Mouse (Mus musculus) kidney, embryonic 14.5 days (tissue): ENCODE measurements around the gene Cacng1. TPM values are rescaled to one million over a fixed set of nuclear protein-coding genes. Genes with fewer than 3 reads are reported as not detected.
A peak's percentile ranks its signal among the peaks of the same experiment; 100 is the strongest.

Experiments
- ATAC-seq: fragments of 200-750 bp; cut with Nextera tagmentation; 2 replicates; pipeline ENCODE4 v1.8.0; 2017; ENCODE audit warnings: moderate number of reproducible peaks, mild to moderate bottlenecking, moderate TSS enrichment, moderate library complexity; ENCODE audit not compliant: low FRiP score, low TSS enrichment
- H3K27ac ChIP-seq: fragments of 300-500 bp; sonication (generic); 2 replicates; pipeline ENCODE4 v1.5.1; 2014; ENCODE audit warnings: low read depth, mild to moderate bottlenecking, low read length, moderate library complexity, mixed read lengths
- H3K27me3 ChIP-seq: fragments of 300-500 bp; sonication (generic); 2 replicates; pipeline ENCODE4 v1.6.1; 2014; ENCODE audit warnings: mild to moderate bottlenecking, low read length; ENCODE audit not compliant: control insufficient read depth, insufficient read depth
- H3K36me3 ChIP-seq: fragments of 300-500 bp; sonication (generic); 2 replicates; pipeline ENCODE4 v1.6.1; 2014; ENCODE audit warnings: low read length, mixed read lengths; ENCODE audit not compliant: control insufficient read depth, insufficient read depth
- H3K4me1 ChIP-seq: fragments of 300-500 bp; sonication (generic); 2 replicates; pipeline ENCODE4 v1.6.1; 2014; ENCODE audit warnings: low read length, mixed read lengths; ENCODE audit not compliant: control insufficient read depth, insufficient read depth
- H3K4me2 ChIP-seq: fragments of 300-500 bp; sonication (generic); replicated peaks from 2 replicates; pipeline ENCODE4 v1.6.1; 2014; ENCODE audit warnings: low read depth, mild to moderate bottlenecking, low read length
- H3K4me3 ChIP-seq: fragments of 300-500 bp; sonication (generic); 2 replicates; pipeline ENCODE4 v1.5.1; 2014; ENCODE audit warnings: mild to moderate bottlenecking, low read length
- H3K9ac ChIP-seq: fragments of 300-500 bp; sonication (generic); 2 replicates; pipeline ENCODE4 v1.6.1; 2014; ENCODE audit warnings: low read depth, mild to moderate bottlenecking, low read length, moderate library complexity
- H3K9me3 ChIP-seq: fragments of 300-500 bp; sonication (generic); 2 replicates; pipeline ENCODE4 v1.6.1; 2016; ENCODE audit warnings: low read length; ENCODE audit not compliant: control insufficient read depth
- WGBS: fragments of 180-500 bp; shearing (Covaris S2); extraction: QIAGEN DNeasy Blood & Tissue Kit; methylation state at CpG from one replicate; pipeline ENCODE4 v1.1.7; 2014; 5-methylcytosine and 5-hydroxymethylcytosine counted together
- polyA plus RNA-seq: library from polyadenylated mRNA; unstranded; fragments of >200 nt; fragmentation: Nextera tagmentation; extraction: Ambion mirVana; gene quantifications from 2 replicates; pipeline ENCODE4 v1.2.1, GENCODE M21; 2014

The Cacng1 gene
- polyA plus RNA-seq, 1 experiment from 2014 or later, result not detected

DNA sequence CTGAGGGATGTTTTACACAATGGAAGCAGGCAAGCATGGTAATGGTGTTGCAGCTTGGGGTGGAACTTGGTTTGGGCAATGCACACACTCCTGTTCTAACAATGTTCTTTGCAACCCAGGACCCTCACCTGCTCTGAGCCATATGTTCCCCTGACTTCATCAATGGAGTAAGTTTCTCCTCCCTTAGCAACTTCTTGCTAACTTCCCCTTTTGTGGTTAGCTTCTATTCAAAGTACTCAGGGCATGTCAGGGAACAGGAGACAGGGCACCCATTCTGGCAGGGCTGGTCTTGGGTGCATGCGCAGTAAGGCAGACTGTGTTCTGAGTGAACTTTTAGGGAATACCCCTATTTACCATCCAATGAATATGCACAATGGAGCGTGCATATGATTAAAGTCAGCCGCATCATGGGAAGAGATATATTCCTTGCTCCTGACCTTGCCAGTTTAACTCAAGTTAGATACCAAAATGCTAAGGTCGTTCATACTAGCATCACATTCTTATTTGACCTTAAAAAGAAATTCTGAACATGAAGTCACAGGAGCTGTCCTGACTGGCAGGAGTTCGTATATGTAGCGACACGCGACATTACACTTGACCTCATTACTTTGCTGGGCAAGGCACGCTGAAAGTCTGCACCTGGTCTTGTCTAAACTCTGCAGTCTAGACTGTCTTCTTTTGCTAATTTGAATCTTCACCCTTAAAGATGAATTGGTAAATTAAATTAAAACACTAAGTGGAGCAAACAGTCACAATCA is 4.1 kb upstream of the Cacng1 start:
- Histone ChIP-seq H3K4me3 (no peak overlapping the region), H3K9ac (no peak overlapping the region), H3K9me3 (no peaks in the 10 kb centered on the region; the same call in 1 of the 2 replicates), H3K27ac (no peak overlapping the region), H3K27me3 (no peaks in the 10 kb centered on the region), H3K4me2 (no peak overlapping the region), H3K4me1 (peaks cover 5% of the 10 kb centered on the region; the same call in 1 of the 2 replicates), H3K36me3 (no peaks in the 10 kb centered on the region)
- ATAC-seq, result no peak
- 68% methylated on average over 9 of the region's 9 CpGs for WGBS

DNA sequence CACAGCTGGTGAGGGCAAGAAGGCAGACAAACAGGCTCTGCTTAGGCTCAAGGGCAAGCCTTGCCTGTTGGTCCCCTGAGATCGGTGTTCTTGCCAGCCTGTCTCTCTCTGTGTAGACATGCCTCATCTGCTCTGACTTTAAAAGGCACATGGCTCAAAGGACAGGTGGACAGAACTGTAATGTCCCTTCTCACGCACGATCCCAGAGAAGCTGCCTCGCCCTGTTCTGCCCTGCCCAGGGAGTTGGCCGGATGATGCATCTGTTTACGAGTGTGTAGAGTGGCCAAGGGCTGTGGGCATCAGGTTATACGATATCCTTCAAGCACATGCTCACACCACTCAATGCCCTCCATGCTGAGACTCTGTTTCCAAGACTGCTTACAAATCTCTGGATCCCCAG is 2.0 kb downstream of the Cacng1 start:
- Histone ChIP-seq H3K36me3 (no peaks in the 10 kb centered on the region), H3K4me2 (no peak overlapping the region), H3K4me3 (no peak overlapping the region), H3K9me3 (no peaks in the 10 kb centered on the region; the same call in 1 of the 2 replicates), H3K27ac (no peak overlapping the region), H3K4me1 (peaks cover 9% of the 10 kb centered on the region), H3K27me3 (no peaks in the 10 kb centered on the region), H3K9ac (no peak overlapping the region)
- ATAC-seq, result no peak; the same call in 1 of the 2 replicates
- WGBS, result 51% methylated on average over 7 of the region's 7 CpGs

DNA sequence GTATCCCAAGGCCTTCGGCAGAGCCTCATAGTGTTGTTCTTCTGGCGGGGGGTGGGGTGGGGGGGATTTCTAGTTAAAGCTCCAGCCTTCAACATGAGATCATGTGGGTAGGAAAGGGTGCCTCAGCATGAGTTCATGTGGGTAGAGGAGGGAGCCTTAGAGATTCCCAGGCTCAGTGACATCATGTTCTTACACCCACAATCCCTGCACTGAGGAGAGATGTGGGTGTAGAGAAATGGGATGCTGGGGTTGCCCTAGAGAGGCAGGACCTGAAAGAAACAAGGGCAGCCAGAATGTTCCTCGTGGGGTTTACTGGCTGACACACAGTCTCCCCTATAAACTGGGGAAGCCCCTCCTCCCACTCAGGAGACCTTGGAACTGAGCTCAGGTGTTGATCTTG is 5.9 kb downstream of the Cacng1 start:
- no peaks in the 10 kb centered on the region for H3K36me3 ChIP-seq
- no peak overlapping the region for H3K4me3 ChIP-seq
- no peak overlapping the region for H3K27ac ChIP-seq
- H3K9ac ChIP-seq, result no peak overlapping the region
- H3K4me1 ChIP-seq, result peaks cover 6% of the 10 kb centered on the region; the same call in 1 of the 2 replicates
- H3K9me3 ChIP-seq, result no peaks in the 10 kb centered on the region
- 55% methylated on average over 3 of the region's 3 CpGs for WGBS
- no peak for ATAC-seq
- H3K4me2 ChIP-seq, result no peak overlapping the region
- H3K27me3 ChIP-seq, result no peaks in the 10 kb centered on the region

DNA sequence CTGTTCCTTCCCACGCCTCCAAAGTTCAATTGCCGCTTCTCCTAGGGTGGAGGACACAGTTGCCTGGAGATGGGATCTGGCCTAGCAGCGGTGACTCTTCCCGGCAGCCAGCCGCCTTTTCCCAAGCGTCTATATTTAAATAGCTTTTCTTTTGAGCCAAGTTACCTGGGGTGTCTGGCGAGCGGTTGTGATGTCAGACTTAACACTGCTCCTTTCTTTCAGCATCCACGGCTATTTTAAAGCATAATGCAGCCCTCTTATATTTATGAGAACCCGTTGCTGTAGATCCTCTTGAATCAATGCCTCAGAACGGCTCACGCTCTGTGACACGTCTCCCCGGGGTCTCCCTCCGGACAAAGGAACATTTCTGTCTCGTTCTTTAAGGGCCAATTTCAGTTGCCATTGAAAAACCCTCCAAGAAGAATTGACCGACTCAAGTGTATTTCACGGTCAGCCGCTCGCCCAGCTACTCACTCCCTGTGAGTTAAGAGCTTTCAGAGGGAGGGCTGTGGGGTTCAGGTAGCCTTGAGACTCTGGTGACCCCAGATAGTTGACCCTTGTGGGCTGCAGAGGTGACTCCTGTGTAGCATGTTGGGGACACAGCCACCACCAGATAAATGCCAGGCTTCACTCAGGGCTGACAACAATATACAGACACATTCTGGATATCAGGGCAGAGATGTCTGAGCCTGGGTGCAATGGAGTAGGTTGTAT is 8.3 kb downstream of the Cacng1 start:
- Histone ChIP-seq H3K4me2 (no peak overlapping the region), H3K4me3 (no peak overlapping the region), H3K36me3 (no peaks in the 10 kb centered on the region), H3K9ac (no peak overlapping the region), H3K27ac (no peak overlapping the region), H3K9me3 (no peaks in the 10 kb centered on the region), H3K27me3 (no peaks in the 10 kb centered on the region), H3K4me1 (peaks cover 14% of the 10 kb centered on the region)
- no peak for ATAC-seq
- WGBS, result 55% methylated on average over 20 of the region's 20 CpGs

DNA sequence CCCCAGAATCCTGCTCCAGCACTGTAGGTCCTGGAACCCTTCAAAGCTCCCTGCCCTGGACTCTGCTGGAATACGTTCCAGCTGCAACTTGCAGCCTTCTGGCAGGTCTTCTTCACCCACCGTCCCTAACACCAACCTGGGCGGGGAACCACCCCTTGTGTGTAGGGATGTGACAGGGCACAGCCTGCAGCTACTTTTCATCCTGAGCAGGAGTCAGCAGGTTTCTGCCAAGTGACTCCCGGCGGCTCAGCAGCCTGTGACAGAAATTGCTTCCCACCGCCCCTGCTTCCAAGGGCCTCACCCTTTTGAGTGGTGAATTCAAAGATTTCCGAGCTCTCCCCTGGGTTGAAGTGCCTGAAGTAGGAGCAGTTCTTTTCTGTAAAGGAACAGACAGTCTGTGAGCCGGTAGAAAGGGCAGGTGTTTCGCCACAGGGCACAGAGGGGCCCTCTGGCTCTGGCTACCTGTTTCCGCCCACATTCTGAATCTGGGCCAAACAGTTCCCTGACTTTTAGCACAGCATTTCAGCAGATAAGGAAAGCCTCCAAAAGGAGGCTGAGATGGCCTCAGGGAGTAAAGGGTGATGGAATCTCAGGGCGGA is 10.7 kb downstream of the Cacng1 start:
- peak; percentile 30; the same call in 1 of the 2 replicates for ATAC-seq
- H3K27ac ChIP-seq, result peak overlapping the region; percentile 18; the same call in 1 of the 2 replicates
- WGBS, result 43% methylated on average over 11 of the region's 11 CpGs

DNA sequence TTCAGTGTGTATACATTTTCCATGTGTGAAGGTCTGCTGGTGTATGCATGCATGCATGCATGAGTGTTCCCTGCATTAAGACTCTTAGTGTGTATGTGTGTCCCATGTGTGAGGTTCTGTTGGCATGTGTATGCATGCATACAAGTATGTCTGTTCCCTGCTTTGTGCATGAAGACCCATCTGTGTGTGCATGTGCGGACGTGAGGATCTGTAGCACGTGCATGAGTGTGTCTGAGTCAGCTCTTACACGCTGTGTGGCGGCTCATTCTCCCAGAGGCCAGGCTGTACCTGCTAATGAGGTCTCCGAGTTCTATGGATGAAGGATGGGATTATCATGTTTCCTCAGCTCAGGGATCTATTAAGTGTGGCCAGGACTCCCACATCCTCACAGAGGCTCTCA is 11.3 kb downstream of the Cacng1 start:
- Histone ChIP-seq H3K36me3 (no peaks in the 10 kb centered on the region), H3K4me2 (no peak overlapping the region), H3K4me1 (peaks cover 15% of the 10 kb centered on the region), H3K9ac (no peak overlapping the region; the same call in 1 of the 2 replicates), H3K27ac (peak overlapping the region; percentile 18; the same call in 1 of the 2 replicates), H3K27me3 (no peaks in the 10 kb centered on the region), H3K9me3 (no peaks in the 10 kb centered on the region), H3K4me3 (no peak overlapping the region)
- peak; percentile 17; the same call in 1 of the 2 replicates for ATAC-seq
- WGBS, result 50% methylated on average over 6 of the region's 6 CpGs

More for the DNA sequence above, 10.7 kb downstream of the Cacng1 start:
- Histone ChIP-seq H3K9me3 (no peaks in the 10 kb centered on the region), H3K36me3 (no peaks in the 10 kb centered on the region), H3K4me1 (peaks cover 15% of the 10 kb centered on the region), H3K4me2 (no peak overlapping the region), H3K9ac (peak overlapping the region; percentile 13; the same call in 1 of the 2 replicates), H3K27me3 (no peaks in the 10 kb centered on the region), H3K4me3 (no peak overlapping the region)

DNA sequence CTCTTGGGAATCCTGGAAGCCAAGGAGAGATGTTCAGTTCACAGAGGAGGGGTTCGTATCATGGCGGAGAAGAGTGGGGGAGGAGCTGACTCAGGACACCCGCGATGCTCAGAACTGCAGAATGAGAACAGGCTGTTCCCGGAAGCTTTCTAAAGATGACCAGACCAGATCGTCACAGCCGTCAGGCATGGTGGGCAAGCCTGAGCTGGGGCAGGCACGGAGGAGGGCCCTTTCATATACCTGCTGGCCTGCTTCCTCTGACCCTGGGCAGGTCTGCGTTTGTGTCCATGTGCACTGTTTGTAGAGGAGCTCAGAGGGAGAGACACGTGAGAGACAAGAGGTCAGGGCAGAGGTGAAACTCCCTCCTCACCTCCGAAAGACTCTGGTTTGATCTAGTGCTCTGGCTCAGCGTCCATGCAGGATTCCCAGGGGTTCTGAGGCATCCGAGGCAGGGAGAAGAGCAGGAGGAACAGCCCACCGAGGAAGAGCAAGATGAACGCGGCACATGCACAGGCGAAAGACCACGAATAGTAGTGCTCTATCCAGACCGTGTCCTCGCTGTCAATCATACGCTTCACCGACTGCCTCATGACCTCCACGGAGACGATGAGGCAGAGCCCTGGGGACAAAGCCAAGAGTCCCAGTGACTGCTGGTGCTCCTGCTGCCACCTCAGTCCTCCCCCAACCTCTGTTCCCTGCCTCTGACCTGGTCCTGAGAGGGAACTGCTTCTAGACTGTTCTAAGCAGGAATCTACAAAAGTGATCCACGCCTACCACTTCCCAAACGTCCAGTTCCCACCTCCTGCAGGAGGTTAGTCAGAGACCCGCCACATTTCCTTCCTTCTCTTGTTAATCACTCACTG is 12.8 kb downstream of the Cacng1 start:
- WGBS, result 35% methylated on average over 27 of the region's 27 CpGs
- H3K4me3 ChIP-seq, result no peak overlapping the region
- no peak overlapping the region for H3K9ac ChIP-seq
- peak; percentile 38; the same call in 1 of the 2 replicates for ATAC-seq
- H3K27ac ChIP-seq, result no peak overlapping the region
- H3K27me3 ChIP-seq, result no peaks in the 10 kb centered on the region
- no peaks in the 10 kb centered on the region for H3K9me3 ChIP-seq
- peaks cover 15% of the 10 kb centered on the region for H3K4me1 ChIP-seq
- no peak overlapping the region for H3K4me2 ChIP-seq
- no peaks in the 10 kb centered on the region for H3K36me3 ChIP-seq

DNA sequence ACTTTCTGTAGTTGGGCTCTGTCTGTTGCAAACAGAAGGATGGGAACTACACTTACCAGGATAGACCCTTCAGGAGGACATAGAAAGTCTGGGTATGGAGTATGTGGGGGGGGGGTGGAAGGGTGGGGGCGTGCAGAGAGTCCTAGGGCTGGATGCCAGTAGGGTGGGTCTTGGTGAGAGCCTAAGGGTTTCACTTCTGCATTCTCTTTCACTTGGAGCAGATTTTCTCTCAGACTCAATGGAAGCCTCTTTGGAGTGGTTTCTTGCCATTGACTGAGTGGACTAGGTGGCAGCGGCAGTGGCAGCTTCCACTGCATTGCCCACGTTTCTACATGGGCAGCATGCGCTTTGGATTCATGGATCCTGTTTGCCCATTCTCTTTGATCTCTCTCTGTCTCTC is 16.4 kb downstream of the Cacng1 start:
- H3K4me1 ChIP-seq, result peaks cover 10% of the 10 kb centered on the region
- H3K27ac ChIP-seq, result no peak overlapping the region
- no peaks in the 10 kb centered on the region for H3K36me3 ChIP-seq
- H3K27me3 ChIP-seq, result no peaks in the 10 kb centered on the region
- H3K4me2 ChIP-seq, result no peak overlapping the region
- H3K9ac ChIP-seq, result no peak overlapping the region
- no peak for ATAC-seq
- H3K4me3 ChIP-seq, result no peak overlapping the region
- 90% methylated on average over 4 of the region's 4 CpGs for WGBS
- no peaks in the 10 kb centered on the region; the same call in 1 of the 2 replicates for H3K9me3 ChIP-seq
